Mouse (Mus musculus): ENCODE results near the gene Sympk. TPM values are rescaled to one million over a fixed set of nuclear protein-coding genes. Genes with fewer than 3 reads are reported as not detected.

Gene Sympk
- polyA plus RNA-seq, 1 experiment: 108 TPM

- TF ChIP-seq CTCF (IDR thresholded peaks at IDR 0.05; ENCODE audit: control insufficient read depth, insufficient read depth, low read length) (no peak), POLR2A (IDR thresholded peaks at IDR 0.05; ENCODE audit: borderline replicate concordance, control insufficient read depth, low read depth, low read length) (no peak)
- Histone ChIP-seq H3K4me3 (replicated peaks; ENCODE audit: control insufficient read depth, low read depth, low read length) (no peak overlapping the region), H3K27ac (ENCODE audit: control insufficient read depth, insufficient read depth, low read depth, low read length, poor library complexity) (no peak overlapping the region), H3K4me1 (ENCODE audit: control insufficient read depth, insufficient read depth, low read length) (no peaks in the 10 kb centered on the region)
- 73% methylated on average over 8 of the region's 8 CpGs for WGBS
Measured at GRCm38 (mm10) chr7:19050172-19050571, 26.0 kb downstream of the Sympk start.

- TF ChIP-seq POLR2A (IDR thresholded peaks at IDR 0.05; ENCODE audit: borderline replicate concordance, control insufficient read depth, low read depth, low read length): no peak
- TF ChIP-seq CTCF (IDR thresholded peaks at IDR 0.05; ENCODE audit: control insufficient read depth, insufficient read depth, low read length): no peak
- H3K27ac ChIP-seq (ENCODE audit: control insufficient read depth, insufficient read depth, low read depth, low read length, poor library complexity): no peak overlapping the region
- 80% methylated on average over 4 of the region's 4 CpGs for WGBS
- no peaks in the 10 kb centered on the region for H3K4me1 ChIP-seq (ENCODE audit: control insufficient read depth, insufficient read depth, low read length)
- no peak overlapping the region for H3K4me3 ChIP-seq (replicated peaks; ENCODE audit: control insufficient read depth, low read depth, low read length)
Measured at GRCm38 (mm10) chr7:19051161-19051560, 27.0 kb downstream of the Sympk start.

- no peak overlapping the region for H3K4me3 ChIP-seq (replicated peaks; ENCODE audit: control insufficient read depth, low read depth, low read length)
- no peak overlapping the region for H3K27ac ChIP-seq (ENCODE audit: control insufficient read depth, insufficient read depth, low read depth, low read length, poor library complexity)
- 89% methylated on average over 15 of the region's 15 CpGs for WGBS
- H3K4me1 ChIP-seq (ENCODE audit: control insufficient read depth, insufficient read depth, low read length): no peaks in the 10 kb centered on the region
- TF ChIP-seq POLR2A (IDR thresholded peaks at IDR 0.05; ENCODE audit: borderline replicate concordance, control insufficient read depth, low read depth, low read length) (no peak), CTCF (IDR thresholded peaks at IDR 0.05; ENCODE audit: control insufficient read depth, insufficient read depth, low read length) (no peak)
Measured at GRCm38 (mm10) chr7:19052345-19053135, 28.4 kb downstream of the Sympk start.

- TF ChIP-seq POLR2A (IDR thresholded peaks at IDR 0.05; ENCODE audit: borderline replicate concordance, control insufficient read depth, low read depth, low read length): no peak
- no peak for TF ChIP-seq CTCF (IDR thresholded peaks at IDR 0.05; ENCODE audit: control insufficient read depth, insufficient read depth, low read length)
- Histone ChIP-seq H3K4me3 (replicated peaks; ENCODE audit: control insufficient read depth, low read depth, low read length) (no peak overlapping the region), H3K4me1 (ENCODE audit: control insufficient read depth, insufficient read depth, low read length) (no peaks in the 10 kb centered on the region), H3K27ac (ENCODE audit: control insufficient read depth, insufficient read depth, low read depth, low read length, poor library complexity) (no peak overlapping the region)
- 92% methylated on average over 7 of the region's 7 CpGs for WGBS
Measured at GRCm38 (mm10) chr7:19053136-19053532, 29.0 kb downstream of the Sympk start.

GRCm38 (mm10) chr7:19054047-19054776 lies 30.0 kb downstream of the Sympk start, which contains the start of gene Rsph6a:
Rsph6a (plus strand) TSS chr7:19054690.
- no peak within 1 kb of the TSS for H3K4me3 ChIP-seq (replicated peaks; ENCODE audit: control insufficient read depth, low read depth, low read length)
- TF ChIP-seq CTCF (IDR thresholded peaks at IDR 0.05; ENCODE audit: control insufficient read depth, insufficient read depth, low read length): peak; percentile 41
- no peak for TF ChIP-seq POLR2A (IDR thresholded peaks at IDR 0.05; ENCODE audit: borderline replicate concordance, control insufficient read depth, low read depth, low read length)
- no peaks in the 10 kb centered on the region for H3K4me1 ChIP-seq (ENCODE audit: control insufficient read depth, insufficient read depth, low read length)
- H3K27ac ChIP-seq (ENCODE audit: control insufficient read depth, insufficient read depth, low read depth, low read length, poor library complexity): no peak within 1 kb of the TSS
- WGBS: 77% methylated on average over 33 of the region's 33 CpGs

- no peak for TF ChIP-seq POLR2A (IDR thresholded peaks at IDR 0.05; ENCODE audit: borderline replicate concordance, control insufficient read depth, low read depth, low read length)
- TF ChIP-seq CTCF (IDR thresholded peaks at IDR 0.05; ENCODE audit: control insufficient read depth, insufficient read depth, low read length): no peak
- Histone ChIP-seq H3K27ac (ENCODE audit: control insufficient read depth, insufficient read depth, low read depth, low read length, poor library complexity) (no peak overlapping the region), H3K4me1 (ENCODE audit: control insufficient read depth, insufficient read depth, low read length) (no peaks in the 10 kb centered on the region), H3K4me3 (replicated peaks; ENCODE audit: control insufficient read depth, low read depth, low read length) (no peak overlapping the region)
- 85% methylated on average over 9 of the region's 9 CpGs for WGBS
Measured at GRCm38 (mm10) chr7:19054777-19055076, 30.6 kb downstream of the Sympk start.

- H3K27ac ChIP-seq (ENCODE audit: control insufficient read depth, insufficient read depth, low read depth, low read length, poor library complexity): no peak overlapping the region
- TF ChIP-seq CTCF (IDR thresholded peaks at IDR 0.05; ENCODE audit: control insufficient read depth, insufficient read depth, low read length) (no peak), POLR2A (IDR thresholded peaks at IDR 0.05; ENCODE audit: borderline replicate concordance, control insufficient read depth, low read depth, low read length) (no peak)
- 90% methylated on average over 8 of the region's 8 CpGs for WGBS
- H3K4me3 ChIP-seq (replicated peaks; ENCODE audit: control insufficient read depth, low read depth, low read length): no peak overlapping the region
- no peaks in the 10 kb centered on the region for H3K4me1 ChIP-seq (ENCODE audit: control insufficient read depth, insufficient read depth, low read length)
Measured at GRCm38 (mm10) chr7:19055108-19055507, 30.9 kb downstream of the Sympk start.

- Histone ChIP-seq H3K4me3 (replicated peaks; ENCODE audit: control insufficient read depth, low read depth, low read length) (no peak overlapping the region), H3K4me1 (ENCODE audit: control insufficient read depth, insufficient read depth, low read length) (no peaks in the 10 kb centered on the region)
- TF ChIP-seq POLR2A (IDR thresholded peaks at IDR 0.05; ENCODE audit: borderline replicate concordance, control insufficient read depth, low read depth, low read length) (no peak), CTCF (IDR thresholded peaks at IDR 0.05; ENCODE audit: control insufficient read depth, insufficient read depth, low read length) (no peak)
Measured at GRCm38 (mm10) chr7:19057405-19057804, 33.2 kb downstream of the Sympk start.

More at GRCm38 (mm10) chr7:19057405-19057804, 33.2 kb downstream of the Sympk start:
- WGBS: 54% methylated on average over 10 of the region's 10 CpGs
- no peak overlapping the region for H3K27ac ChIP-seq (ENCODE audit: control insufficient read depth, insufficient read depth, low read depth, low read length, poor library complexity)

All from bone marrow, adult 2 months (tissue).